Mouse (Mus musculus): ENCODE measurements around the gene Cdh18. TPM values are rescaled to one million over a fixed set of nuclear protein-coding genes. Genes with fewer than 3 reads are reported as not detected.
"Not testable (repeated sequence)": the region's sequence is repeated elsewhere in the genome, so short reads cannot be mapped to it uniquely, and the experiment has no call there.

Cdh18 gene
- polyA plus RNA-seq (2015; fragmentation: Nextera tagmentation; extraction: Ambion mirVana) = 0.08 and 0.09 TPM in 2 replicates

GRCm38 (mm10) chr15:22548711-22549271 is at the start of gene Cdh18:
Gene Cdh18 (plus strand): TSS chr15:22549022.
- Histone ChIP-seq H3K9ac (no peak within 1 kb of the TSS), H3K36me3 (no peaks in the 10 kb centered on the region), H3K4me1 (replicated peaks) (no peaks in the 10 kb centered on the region), H3K27ac (no peak within 1 kb of the TSS), H3K27me3 (no peaks in the 10 kb centered on the region), H3K4me2 (no peak within 1 kb of the TSS), H3K4me3 (replicated peaks) (no peak within 1 kb of the TSS), H3K9me3 (replicated peaks) (no peaks in the 10 kb centered on the region)
- ATAC-seq (ENCODE audit: low read depth) (no peak), DNase-seq (no peak)
- 40% methylated on average over 5 of the region's 5 CpGs for WGBS (ENCODE audit: insufficient replicate concordance)

DNA sequence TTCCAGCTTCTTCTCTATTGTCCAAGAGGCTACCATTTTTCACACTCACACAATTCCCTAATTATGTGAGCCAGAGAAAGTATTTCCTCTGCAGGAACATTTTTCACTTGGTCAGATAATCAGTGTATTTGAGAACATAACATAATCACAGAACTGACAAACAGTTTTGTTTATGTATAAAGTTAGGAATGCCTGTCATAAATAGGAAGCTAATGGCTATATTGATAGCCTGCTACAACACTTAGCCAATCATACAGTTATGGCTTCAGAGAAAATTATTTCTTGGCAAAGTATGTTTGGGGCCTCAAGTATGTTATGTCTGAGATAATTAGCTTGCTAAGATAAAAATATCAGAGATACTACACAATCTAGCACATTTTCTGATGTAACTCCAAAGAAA is 37.6 kb upstream of the Cdh18 start:
- Histone ChIP-seq H3K4me2 (no peak overlapping the region), H3K9ac (no peak overlapping the region), H3K36me3 (no peaks in the 10 kb centered on the region), H3K9me3 (replicated peaks) (no peaks in the 10 kb centered on the region), H3K27ac (no peak overlapping the region), H3K4me3 (replicated peaks) (no peak overlapping the region), H3K27me3 (no peaks in the 10 kb centered on the region), H3K4me1 (replicated peaks) (no peaks in the 10 kb centered on the region)
- DNase-seq (no peak), ATAC-seq (ENCODE audit: low read depth) (no peak)

- H3K36me3 ChIP-seq = no peaks in the 10 kb centered on the region
- ATAC-seq (ENCODE audit: low read depth) (no peak), DNase-seq (no peak)
- H3K27me3 ChIP-seq = no peaks in the 10 kb centered on the region
- no peaks in the 10 kb centered on the region for H3K4me1 ChIP-seq (replicated peaks)
- no peak overlapping the region for H3K9ac ChIP-seq
- H3K4me3 ChIP-seq (replicated peaks) = no peak overlapping the region
- 37% methylated on average over 2 of the region's 2 CpGs for WGBS (ENCODE audit: insufficient replicate concordance)
- H3K27ac ChIP-seq = no peak overlapping the region
- no peaks in the 10 kb centered on the region for H3K9me3 ChIP-seq (replicated peaks)
- H3K4me2 ChIP-seq = no peak overlapping the region
These were observed 13.0 kb upstream of the Cdh18 start for GRCm38 (mm10) chr15:22535828-22536227.

GRCm38 (mm10) chr15:22577974-22578616 is 29.3 kb downstream of the Cdh18 start:
- ATAC-seq (ENCODE audit: low read depth) (no peak), DNase-seq (no peak)
- no peaks in the 10 kb centered on the region for H3K27me3 ChIP-seq
- H3K9ac ChIP-seq = no peak overlapping the region
- no peaks in the 10 kb centered on the region for H3K4me1 ChIP-seq (replicated peaks)
- no peak overlapping the region for H3K27ac ChIP-seq
- no peaks in the 10 kb centered on the region for H3K36me3 ChIP-seq
- H3K4me2 ChIP-seq = no peak overlapping the region
- no peaks in the 10 kb centered on the region for H3K9me3 ChIP-seq (replicated peaks)
- WGBS (ENCODE audit: insufficient replicate concordance) = 9% methylated on average over 4 of the region's 4 CpGs
- no peak overlapping the region for H3K4me3 ChIP-seq (replicated peaks)

GRCm38 (mm10) chr15:22578617-22578990 is 29.8 kb downstream of the Cdh18 start:
- WGBS (ENCODE audit: insufficient replicate concordance) = 28% methylated on average over 3 of the region's 3 CpGs
- ATAC-seq (ENCODE audit: low read depth) (no peak), DNase-seq (no peak)
- no peak overlapping the region for H3K4me3 ChIP-seq (replicated peaks)
- H3K4me2 ChIP-seq = no peak overlapping the region
- no peak overlapping the region for H3K27ac ChIP-seq
- H3K4me1 ChIP-seq (replicated peaks) = no peaks in the 10 kb centered on the region
- no peaks in the 10 kb centered on the region for H3K9me3 ChIP-seq (replicated peaks)
- H3K27me3 ChIP-seq = no peaks in the 10 kb centered on the region
- no peak overlapping the region for H3K9ac ChIP-seq
- no peaks in the 10 kb centered on the region for H3K36me3 ChIP-seq

GRCm38 (mm10) chr15:22584667-22585066 is 35.8 kb downstream of the Cdh18 start:
- WGBS (ENCODE audit: insufficient replicate concordance) = 78% methylated on average over 1 of the region's 1 CpGs

DNA sequence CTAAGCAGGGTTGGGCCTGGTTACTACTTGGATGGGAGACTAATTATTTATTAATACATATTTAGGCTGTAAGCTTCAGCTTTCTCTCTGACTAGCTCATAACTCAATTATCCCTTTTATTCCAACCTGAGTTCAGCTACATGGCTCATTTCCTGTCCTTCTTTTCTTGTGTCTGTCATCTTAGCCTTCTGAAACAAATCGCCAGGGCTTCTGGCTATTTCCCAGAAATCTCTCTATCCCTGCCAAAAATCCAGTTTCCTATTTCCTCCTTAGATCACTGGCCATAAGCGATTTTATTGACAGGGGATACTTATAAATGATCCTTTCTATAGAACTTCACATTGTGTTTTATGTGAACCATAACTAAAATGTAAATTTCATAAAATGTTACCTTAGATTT is 167.6 kb downstream of the Cdh18 start:
- H3K4me1 ChIP-seq (replicated peaks) = no peaks in the 10 kb centered on the region
- no peaks in the 10 kb centered on the region for H3K36me3 ChIP-seq
- no peak overlapping the region for H3K4me3 ChIP-seq (replicated peaks)
- no peaks in the 10 kb centered on the region for H3K27me3 ChIP-seq
- WGBS (ENCODE audit: insufficient replicate concordance) = 61% methylated on average over 2 of the region's 2 CpGs
- no peak overlapping the region for H3K9ac ChIP-seq
- H3K27ac ChIP-seq = no peak overlapping the region
- ATAC-seq (ENCODE audit: low read depth) (no peak), DNase-seq (no peak)
- H3K4me2 ChIP-seq = no peak overlapping the region
- H3K9me3 ChIP-seq (replicated peaks) = no peaks in the 10 kb centered on the region

More at GRCm38 (mm10) chr15:22584667-22585066, 35.8 kb downstream of the Cdh18 start:
- H3K36me3 ChIP-seq = no peaks in the 10 kb centered on the region
- no peak overlapping the region for H3K4me2 ChIP-seq
- ATAC-seq (ENCODE audit: low read depth) (no peak), DNase-seq (no peak)
- H3K4me3 ChIP-seq (replicated peaks) = no peak overlapping the region
- H3K27me3 ChIP-seq = no peaks in the 10 kb centered on the region
- no peak overlapping the region for H3K9ac ChIP-seq
- no peak overlapping the region for H3K27ac ChIP-seq
- no peaks in the 10 kb centered on the region for H3K4me1 ChIP-seq (replicated peaks)
- H3K9me3 ChIP-seq (replicated peaks) = no peaks in the 10 kb centered on the region

GRCm38 (mm10) chr15:22717681-22718080 is 168.9 kb downstream of the Cdh18 start:
- Histone ChIP-seq H3K9me3 (replicated peaks) (no peaks in the 10 kb centered on the region), H3K27me3 (no peaks in the 10 kb centered on the region), H3K36me3 (no peaks in the 10 kb centered on the region), H3K4me3 (replicated peaks) (no peak overlapping the region), H3K27ac (no peak overlapping the region), H3K9ac (no peak overlapping the region), H3K4me1 (replicated peaks) (no peaks in the 10 kb centered on the region), H3K4me2 (no peak overlapping the region)
- ATAC-seq (ENCODE audit: low read depth) (no peak), DNase-seq (no peak)
- WGBS (ENCODE audit: insufficient replicate concordance) = 63% methylated on average over 3 of the region's 3 CpGs

DNA sequence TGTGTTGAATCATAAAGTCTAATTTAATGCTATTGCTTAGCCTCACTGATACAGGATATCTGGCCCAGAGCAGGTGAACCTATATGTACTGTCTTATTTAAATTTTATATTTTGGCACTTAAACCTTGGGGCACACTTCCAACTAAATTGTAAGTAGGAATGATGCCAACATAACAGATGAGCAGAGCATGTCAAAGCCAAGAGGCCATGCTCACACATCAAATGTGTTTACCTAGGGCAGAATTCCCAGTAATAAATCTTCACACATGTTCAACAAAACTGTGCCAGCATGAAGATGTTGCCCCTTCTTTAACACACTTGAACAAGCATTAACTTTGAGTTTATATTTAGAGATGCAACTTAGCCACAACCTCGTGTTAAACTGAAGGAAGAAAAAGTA is 177.8 kb downstream of the Cdh18 start:
- Histone ChIP-seq H3K27ac (no peak overlapping the region), H3K9ac (no peak overlapping the region), H3K36me3 (no peaks in the 10 kb centered on the region), H3K4me3 (replicated peaks) (no peak overlapping the region), H3K27me3 (no peaks in the 10 kb centered on the region), H3K9me3 (replicated peaks) (no peaks in the 10 kb centered on the region), H3K4me2 (no peak overlapping the region), H3K4me1 (replicated peaks) (no peaks in the 10 kb centered on the region)
- no peak for ATAC-seq (ENCODE audit: low read depth)
- WGBS (ENCODE audit: insufficient replicate concordance) = 39% methylated on average over 1 of the region's 1 CpGs
- DNase-seq = no peak

DNA sequence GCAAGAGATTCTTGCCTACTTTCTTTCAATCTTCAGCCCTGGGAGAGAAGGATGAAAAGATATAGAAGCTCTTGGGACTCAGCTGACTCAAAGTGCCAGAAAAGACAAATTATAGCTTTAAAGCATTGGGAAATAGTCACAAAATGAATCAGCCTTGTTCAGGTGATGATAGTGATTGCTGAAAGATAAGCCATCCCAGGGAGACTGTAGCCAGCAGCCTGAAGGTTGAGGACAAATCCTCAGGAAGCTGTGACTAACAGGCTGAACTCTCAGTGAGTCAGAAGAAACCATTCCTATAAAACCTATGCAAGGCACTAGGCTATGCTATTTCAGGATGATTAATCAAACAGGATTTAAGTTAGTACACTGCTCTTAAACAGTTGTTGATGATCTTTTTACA is 184.2 kb downstream of the Cdh18 start:
- no peak for DNase-seq
- ATAC-seq (ENCODE audit: low read depth) = no peak
- Histone ChIP-seq H3K36me3 (no peaks in the 10 kb centered on the region), H3K4me3 (replicated peaks) (no peak overlapping the region), H3K4me1 (replicated peaks) (no peaks in the 10 kb centered on the region), H3K9me3 (replicated peaks) (no peaks in the 10 kb centered on the region), H3K27ac (no peak overlapping the region), H3K4me2 (no peak overlapping the region), H3K9ac (no peak overlapping the region), H3K27me3 (no peaks in the 10 kb centered on the region)

- no peaks in the 10 kb centered on the region for H3K4me1 ChIP-seq (replicated peaks)
- H3K9me3 ChIP-seq (replicated peaks) = no peaks in the 10 kb centered on the region
These were observed 187.3 kb downstream of the Cdh18 start for GRCm38 (mm10) chr15:22736165-22736564.

DNA sequence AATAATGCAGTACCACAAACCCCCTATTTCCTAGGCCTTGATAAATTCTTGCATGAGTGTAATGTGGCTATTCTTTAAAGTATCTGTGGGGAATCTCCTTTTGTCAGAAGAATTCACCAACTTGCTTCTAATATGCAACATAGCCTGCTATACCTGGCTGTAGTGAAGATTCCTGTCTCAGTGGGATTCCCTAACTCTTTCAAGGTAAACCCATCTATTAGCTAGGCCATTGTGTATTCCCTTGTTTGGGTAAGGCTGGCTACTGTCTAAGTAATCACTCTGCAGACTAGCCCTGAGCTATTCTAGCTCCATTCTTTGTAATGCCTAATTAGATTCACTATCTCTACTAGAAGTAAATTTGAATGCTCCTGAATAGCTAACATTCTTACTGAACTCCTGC is 212.4 kb downstream of the Cdh18 start:
- H3K9me3 ChIP-seq (replicated peaks) = not testable (repeated sequence)

More at GRCm38 (mm10) chr15:22736165-22736564, 187.3 kb downstream of the Cdh18 start:
- ATAC-seq (ENCODE audit: low read depth) (no peak), DNase-seq (no peak)
- H3K4me2 ChIP-seq = no peak overlapping the region
- H3K36me3 ChIP-seq = no peaks in the 10 kb centered on the region
- 58% methylated on average over 3 of the region's 3 CpGs for WGBS (ENCODE audit: insufficient replicate concordance)
- no peak overlapping the region for H3K9ac ChIP-seq
- H3K27me3 ChIP-seq = no peaks in the 10 kb centered on the region
- no peak overlapping the region for H3K27ac ChIP-seq
- no peak overlapping the region for H3K4me3 ChIP-seq (replicated peaks)

More for the DNA sequence above, 212.4 kb downstream of the Cdh18 start:
- not testable (repeated sequence) for H3K4me1 ChIP-seq (replicated peaks); H3K4me3 ChIP-seq (replicated peaks); ATAC-seq (ENCODE audit: low read depth); H3K4me2 ChIP-seq; H3K27me3 ChIP-seq; H3K9ac ChIP-seq; DNase-seq; H3K27ac ChIP-seq; H3K36me3 ChIP-seq
